ENCODE assay signal across 8 mouse cellular contexts in the genomic region with DNA sequence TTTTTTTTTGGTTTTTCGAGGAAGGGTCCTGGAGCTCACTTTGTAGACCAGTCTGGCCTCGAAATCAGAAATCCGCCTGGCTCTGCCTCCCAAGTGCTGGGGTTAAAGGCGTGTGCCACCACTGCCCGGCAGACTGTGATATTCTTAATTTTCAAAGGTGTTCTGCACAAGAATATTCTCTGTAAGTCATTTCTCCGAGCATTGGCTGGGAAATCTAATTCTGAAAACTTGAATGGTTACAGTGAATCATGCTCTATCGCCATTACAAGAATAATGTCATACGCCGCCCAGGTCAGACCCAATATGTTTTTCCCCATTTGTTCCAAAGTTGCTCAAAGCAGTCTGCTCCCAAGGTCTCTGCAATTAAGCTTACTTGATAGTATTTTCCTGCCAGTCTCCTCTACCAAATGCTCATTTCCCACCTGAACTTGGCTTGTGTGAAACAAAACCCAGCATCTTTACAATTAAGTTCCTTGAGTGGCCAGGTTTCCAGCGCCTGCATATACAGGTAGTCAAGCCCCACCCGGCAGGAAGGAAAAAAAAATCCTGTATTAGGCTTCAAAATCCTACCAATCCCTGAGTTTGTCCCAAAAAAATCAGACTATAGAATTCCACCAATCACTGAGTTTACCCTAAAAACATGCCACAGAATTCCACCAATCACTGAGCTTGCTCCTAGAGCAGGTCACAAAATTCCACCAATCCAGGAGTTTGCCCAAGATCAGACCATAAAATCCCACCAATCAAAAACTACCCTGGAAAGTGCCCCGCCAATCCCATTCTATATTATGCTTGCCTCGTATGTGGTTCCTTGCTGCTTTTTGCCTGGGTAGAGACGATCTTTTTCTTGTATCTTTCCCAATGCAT. TPM values are rescaled to one million over a fixed set of nuclear protein-coding genes. Genes with fewer than 3 reads are reported as not detected.
DNase-seq lines count a peak whose midpoint lies in the region; ATAC-seq lines count a peak whose summit lies in the region.

A gene (minus strand): TSS at position 51 of the 867 bp plus-strand sequence.

- H3K4me1 ChIP-seq in forebrain, embryonic 13.5 days: peaks cover 8% of the 10 kb centered on the region
- H3K4me1 ChIP-seq in midbrain, embryonic 16.5 days (ENCODE audit: control insufficient read depth, insufficient read depth, low read length): peaks cover 19% of the 10 kb centered on the region

- no peaks in the 10 kb centered on the region for H3K27me3 ChIP-seq in forebrain, embryonic 13.5 days
- H3K27me3 ChIP-seq in midbrain, embryonic 16.5 days (ENCODE audit: control insufficient read depth, insufficient read depth, low read depth, low read length): no peaks in the 10 kb centered on the region

- no peak for ATAC-seq in forebrain, embryonic 13.5 days
- ATAC-seq in midbrain, embryonic 16.5 days: no peak

- H3K27ac ChIP-seq in forebrain, embryonic 13.5 days: peak within 1 kb of the TSS; percentile 72
- H3K27ac ChIP-seq in midbrain, embryonic 16.5 days (ENCODE audit: low read length): peak within 1 kb of the TSS; percentile 71

- peak within 1 kb of the TSS; percentile 85 for H3K4me2 ChIP-seq in forebrain, embryonic 13.5 days
- H3K4me2 ChIP-seq in midbrain, embryonic 16.5 days (ENCODE audit: low read length): peak within 1 kb of the TSS; percentile 89

- DNase-seq in left cerebral cortex, adult 18-20 months (ENCODE audit: low spot score in 2 of 2): no peak
- DNase-seq in left cerebral cortex, adult 9 months (ENCODE audit: low spot score in 2 of 2): no peak
- no peak for DNase-seq in adrenal gland, postnatal 10 days
- DNase-seq in layer of hippocampus, postnatal 36 days: no peak
- no peak for DNase-seq in c-Kit-positive CD71-positive TER-119-positive erythroid progenitor cells, embryonic 14.5 days (ENCODE audit: low spot score)
- no peak for DNase-seq in embryo, embryonic 9.5 days (ENCODE audit: extremely low spot score)

- peak within 1 kb of the TSS; percentile 81 for H3K4me3 ChIP-seq in forebrain, embryonic 13.5 days
- H3K4me3 ChIP-seq in midbrain, embryonic 16.5 days (ENCODE audit: low read depth, low read length): peak within 1 kb of the TSS; percentile 84

- peak within 1 kb of the TSS; percentile 86 for H3K9ac ChIP-seq in forebrain, embryonic 13.5 days
- H3K9ac ChIP-seq in midbrain, embryonic 16.5 days (ENCODE audit: low read depth, low read length): peak within 1 kb of the TSS; percentile 97

- H3K36me3 ChIP-seq in forebrain, embryonic 13.5 days (ENCODE audit: poor library complexity, severe bottlenecking): peaks cover 17% of the 10 kb centered on the region; the same call in 1 of the 2 replicates
- no peaks in the 10 kb centered on the region for H3K36me3 ChIP-seq in midbrain, embryonic 16.5 days (ENCODE audit: control insufficient read depth, insufficient read depth, low read length)

- 80% methylated on average over 14 of the region's 14 CpGs for WGBS in forebrain, embryonic 13.5 days
- WGBS in midbrain, embryonic 16.5 days: 76% methylated on average over 14 of the region's 14 CpGs

- no peaks in the 10 kb centered on the region for H3K9me3 ChIP-seq in forebrain, embryonic 13.5 days (replicated peaks)
- H3K9me3 ChIP-seq in midbrain, embryonic 16.5 days (replicated peaks; ENCODE audit: control insufficient read depth, low read length, poor library complexity, severe bottlenecking): no peaks in the 10 kb centered on the region

RNA-seq across cellular contexts. Expression of the gene that starts here (rescaled TPM):
- total RNA-seq in left cerebral cortex, adult 18-20 months (2021): 10 to 100 TPM; 18.9 to 19.0 TPM
- 10 to 100 TPM; 15.4 to 20.7 TPM for total RNA-seq in adrenal gland, postnatal 10 days (2021)
- polyA plus RNA-seq in forebrain, embryonic 13.5 days (2015; fragmentation: Nextera tagmentation; extraction: Ambion mirVana): 29.1 and 30.3 TPM in 2 replicates
- 10 to 100 TPM; 23.0 to 28.7 TPM for total RNA-seq in layer of hippocampus, postnatal 36 days (2021)
- 35.7 and 39.2 TPM in 2 replicates for polyA plus RNA-seq in midbrain, embryonic 16.5 days (2015; fragmentation: Nextera tagmentation; extraction: Ambion mirVana)
